Mouse (Mus musculus) effector memory CD4-positive, alpha-beta T cell, adult 5 months (primary cell): ENCODE measurements around the gene Stard3. TPM values are rescaled to one million over a fixed set of nuclear protein-coding genes. Genes with fewer than 3 reads are reported as not detected.

Experiments used
- polyA plus RNA-seq: library from polyadenylated mRNA; unstranded; fragments of 100-300 nt; shearing (Covaris generic); gene quantifications from one replicate; pipeline ENCODE4 v1.2.1, GENCODE M21; 2017

Gene Stard3
- 44.2 TPM for polyA plus RNA-seq

DNA sequence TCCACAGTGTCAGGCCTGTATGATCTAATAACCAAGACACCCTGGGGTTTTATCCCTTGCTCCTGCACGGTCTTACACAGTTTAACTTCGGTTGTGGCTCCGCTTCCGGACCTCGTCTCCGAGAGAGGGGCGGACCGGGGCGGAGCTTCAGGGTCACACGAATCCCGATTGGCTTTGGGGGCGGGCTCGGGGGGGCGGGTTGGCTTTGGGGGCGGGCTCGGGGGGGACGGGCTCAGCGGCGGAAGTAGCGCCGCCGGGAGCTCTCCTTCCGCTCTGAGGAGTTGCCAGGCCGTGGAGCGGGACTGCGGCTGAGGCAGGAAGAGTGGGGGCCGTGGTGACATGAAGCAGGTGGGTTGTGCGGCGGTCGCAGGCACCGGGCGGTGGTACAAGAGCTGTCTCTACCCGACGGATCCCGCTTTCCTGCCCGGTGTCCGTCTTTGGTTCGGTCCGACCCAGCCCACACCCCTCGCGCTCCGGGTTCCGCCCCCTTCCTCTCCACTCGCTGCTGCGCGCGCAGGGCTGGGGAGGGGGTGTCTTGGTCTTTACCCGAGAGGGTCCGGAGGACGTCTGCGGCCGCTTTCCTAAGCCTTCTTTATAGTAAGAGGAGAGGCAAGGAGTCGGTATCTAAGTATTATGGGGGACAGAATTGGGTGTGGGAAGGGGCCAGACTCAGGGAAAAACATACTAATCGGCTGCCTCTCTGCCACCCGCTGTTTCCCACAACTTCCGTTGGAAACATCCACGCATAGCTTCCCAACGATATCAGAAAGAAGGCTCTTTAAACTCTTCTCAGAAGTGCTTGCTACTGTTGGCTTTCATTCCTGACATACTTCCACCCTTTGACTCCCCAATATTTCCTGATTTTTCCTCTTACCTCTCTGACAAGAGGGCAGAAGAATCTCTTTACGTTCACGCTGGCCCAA is at the start of gene Stard3:
Gene Stard3, plus strand, starts transcription at position 208 of the 923 bp plus-strand sequence.

DNA sequence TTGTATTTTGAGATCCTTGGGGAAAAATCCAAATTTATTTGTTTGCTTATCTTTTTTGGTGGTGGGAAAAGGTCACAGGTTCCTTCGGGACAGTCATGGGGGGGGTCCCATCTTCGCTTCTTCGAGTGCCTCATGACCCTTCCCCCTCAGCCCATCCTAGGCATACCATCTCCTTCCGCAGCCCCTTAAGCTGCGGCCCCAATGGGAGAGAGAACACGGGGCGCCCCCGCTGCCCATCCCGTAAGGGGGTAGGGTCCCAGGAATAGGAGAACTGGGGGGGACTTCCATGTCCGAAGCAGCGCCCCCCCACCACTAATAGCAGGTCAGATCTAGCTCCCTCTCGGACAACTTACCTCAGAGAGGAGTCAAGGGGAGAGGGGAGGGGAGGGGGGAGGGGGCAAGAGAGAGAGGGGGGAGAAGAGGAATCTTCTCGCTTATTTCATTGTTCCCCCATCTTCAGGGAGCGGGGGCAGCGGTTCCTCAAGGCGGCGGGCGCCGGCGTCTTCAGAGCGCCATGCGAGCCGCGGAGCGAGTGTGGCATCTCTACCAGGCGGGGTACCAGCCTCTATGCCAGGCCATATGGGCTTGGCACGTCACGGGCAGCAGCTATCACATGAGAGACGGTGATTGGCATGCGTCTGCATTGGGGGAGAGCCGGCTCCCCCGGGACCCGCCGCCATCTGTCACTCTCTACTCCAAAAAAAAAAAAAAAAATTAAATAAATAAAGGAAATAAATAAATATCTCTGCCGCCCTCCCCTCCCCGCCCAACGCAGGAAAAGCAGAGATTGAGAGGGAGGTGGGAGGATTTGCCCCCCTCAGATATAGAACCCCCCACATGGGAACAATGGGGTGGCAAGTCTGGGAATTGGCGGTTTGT is 28.8 kb upstream of the Stard3 start, which contains the start of gene Neurod2:
Gene Neurod2, minus strand, starts transcription at position 568 of the 879 bp plus-strand sequence.

DNA sequence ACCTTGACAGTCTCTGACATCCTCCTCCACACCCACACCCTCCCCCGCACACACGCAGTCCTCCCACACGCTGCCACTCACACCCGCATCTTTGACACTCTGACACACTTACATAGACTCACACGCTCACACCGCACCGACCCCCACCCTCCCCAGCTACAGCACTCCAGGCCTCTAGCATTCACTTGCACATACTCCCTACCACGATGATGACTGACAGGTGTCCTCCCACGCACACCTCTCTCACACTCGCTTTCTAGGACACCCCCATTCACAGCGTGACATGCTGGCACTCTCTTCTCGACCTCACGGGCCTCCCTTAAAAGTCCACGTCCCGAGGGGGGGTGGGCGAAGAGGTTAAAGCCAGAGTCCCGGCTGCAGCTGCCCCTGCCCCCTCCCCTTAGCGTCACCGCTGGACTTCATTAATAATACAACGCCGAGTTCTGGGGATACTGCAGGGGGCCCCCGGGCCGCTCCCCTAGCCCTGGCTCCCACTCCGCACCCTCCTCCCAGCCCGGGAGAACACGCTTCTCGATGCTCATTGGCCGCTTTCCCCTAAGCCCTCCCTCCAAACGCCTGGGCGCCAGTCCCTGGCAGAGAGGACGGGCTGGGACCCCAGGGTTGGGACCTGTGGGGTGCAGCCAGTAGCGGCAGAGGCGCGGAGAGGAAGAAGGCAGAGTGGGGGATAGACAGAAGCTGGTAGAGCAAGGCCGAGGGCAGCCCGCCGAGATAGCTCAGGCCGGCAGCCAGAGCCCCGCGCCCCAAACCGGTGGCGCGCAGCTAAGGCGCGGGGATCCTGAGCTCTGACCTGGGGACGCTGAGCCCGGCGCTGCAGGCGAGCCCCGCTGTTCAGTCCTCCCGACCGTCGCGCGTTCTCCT is 9.8 kb upstream of the Stard3 start, which contains the start of gene Ppp1r1b:
Gene Ppp1r1b, plus strand, starts transcription at position 322 of the 879 bp plus-strand sequence.

DNA sequence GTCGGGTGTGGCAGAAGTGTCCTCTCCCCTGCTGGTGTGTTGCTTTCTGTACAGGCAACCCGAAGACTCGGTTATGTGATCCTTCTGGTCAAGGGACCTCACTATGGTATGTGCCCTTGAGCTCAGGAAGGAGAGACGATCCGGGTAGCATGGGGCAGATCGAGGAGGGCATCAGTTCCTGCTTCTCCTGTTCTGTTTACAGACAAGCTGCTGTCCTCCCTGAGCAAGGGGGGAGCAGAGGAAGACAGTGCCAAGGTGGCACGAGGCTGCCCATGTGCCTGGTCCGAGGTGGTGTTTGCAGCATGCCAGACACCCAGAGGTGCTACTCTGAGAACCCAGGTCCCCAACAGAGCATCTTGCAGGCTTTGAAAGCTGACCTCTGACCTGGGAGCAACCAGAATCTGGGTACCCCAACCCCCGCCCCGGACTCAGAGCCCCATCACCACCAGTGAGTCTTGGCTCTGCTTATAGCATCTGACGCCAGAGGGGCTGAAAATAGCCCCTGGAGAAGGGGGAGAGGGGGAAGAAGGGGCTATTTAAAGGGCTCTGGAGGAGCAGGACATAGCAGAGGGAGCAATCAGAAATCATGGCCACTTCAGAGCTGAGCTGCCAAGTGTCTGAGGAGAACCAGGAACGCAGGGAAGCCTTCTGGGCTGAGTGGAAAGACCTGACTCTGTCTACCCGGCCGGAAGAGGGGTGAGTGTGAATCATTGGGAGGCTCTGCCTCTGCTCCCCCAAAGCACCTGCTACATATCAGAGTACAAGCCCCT is 25.3 kb downstream of the Stard3 start, which contains the start of gene Tcap:
Gene Tcap, plus strand, starts transcription at position 551 of the 770 bp plus-strand sequence.

DNA sequence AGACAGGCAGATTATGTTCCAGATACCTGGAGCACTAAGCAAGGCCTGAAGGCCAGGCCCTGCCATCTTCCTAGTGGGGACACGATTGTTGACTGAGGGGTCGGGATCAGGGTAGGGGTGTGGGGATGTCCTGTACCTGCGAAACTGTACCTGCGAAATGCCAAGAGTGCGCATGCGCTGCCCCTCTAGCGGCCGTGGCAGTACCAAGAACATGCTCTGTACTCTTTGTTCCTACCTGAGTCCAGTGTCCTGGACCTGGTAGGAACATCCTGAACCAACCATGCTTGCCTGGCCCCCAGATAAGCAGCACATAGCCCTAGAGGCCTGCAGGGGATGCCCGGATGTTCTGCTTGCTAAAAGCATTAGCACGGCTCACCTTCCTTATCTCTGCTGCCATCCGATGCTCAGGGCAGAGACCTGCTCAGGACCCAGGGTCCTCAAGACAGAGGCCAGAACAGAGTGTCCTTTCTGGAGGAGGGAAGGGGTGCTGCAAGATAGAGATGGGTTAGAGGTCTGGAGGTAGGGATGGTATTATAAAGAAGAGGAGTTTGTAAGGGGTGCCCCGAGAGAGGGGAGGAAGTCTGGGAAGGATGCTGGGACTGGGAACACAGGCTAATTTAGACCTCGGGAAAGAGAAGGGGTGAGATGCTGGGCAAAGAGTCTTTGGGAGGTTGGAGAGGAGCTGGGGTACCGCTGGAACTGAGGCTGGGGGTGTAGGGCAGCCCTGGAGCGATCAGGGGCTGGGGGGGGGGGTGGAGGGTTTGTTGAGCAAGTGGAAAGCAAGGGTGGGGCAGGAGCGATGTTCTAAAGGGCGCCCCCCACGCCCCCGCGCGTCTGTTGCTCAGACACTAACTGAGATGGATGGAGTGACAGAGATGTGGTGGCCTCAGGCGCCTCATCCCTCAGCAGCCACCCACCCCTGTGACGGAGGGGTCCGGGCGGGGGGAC is 27.7 kb downstream of the Stard3 start, which contains the start of gene Pnmt:
Gene Pnmt, plus strand, starts transcription at position 813 of the 948 bp plus-strand sequence.

DNA sequence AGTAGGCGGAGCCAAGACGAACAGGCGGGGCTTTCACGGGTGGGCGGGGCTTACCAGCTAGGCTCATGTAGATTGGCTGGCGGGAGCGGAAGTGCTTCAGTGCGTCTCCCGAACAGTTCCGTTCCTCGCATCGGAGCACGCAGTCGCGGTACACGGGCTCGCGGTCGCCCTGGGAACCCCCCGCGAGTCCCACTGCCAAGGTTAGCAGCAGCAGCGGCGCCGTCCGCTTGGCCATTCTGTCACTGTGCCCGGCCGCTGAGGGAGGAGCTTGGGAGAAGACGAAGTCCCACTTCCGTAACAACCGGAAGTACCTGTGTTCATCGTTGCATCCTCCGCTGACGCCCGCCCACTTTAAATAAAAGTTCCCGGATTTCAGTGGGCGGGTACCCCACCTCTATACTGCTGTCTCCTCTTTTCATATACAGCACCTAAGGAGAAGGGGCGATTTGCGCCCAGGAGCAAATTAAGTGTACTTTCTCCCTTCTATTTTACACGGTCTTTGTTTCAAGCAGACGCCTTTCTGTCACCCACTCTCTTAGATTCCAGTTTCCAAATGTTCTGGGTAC is 42.1 kb downstream of the Stard3 start, which contains the start of gene Pgap3:
Gene Pgap3, minus strand, starts transcription at position 330 of the 566 bp plus-strand sequence.

DNA sequence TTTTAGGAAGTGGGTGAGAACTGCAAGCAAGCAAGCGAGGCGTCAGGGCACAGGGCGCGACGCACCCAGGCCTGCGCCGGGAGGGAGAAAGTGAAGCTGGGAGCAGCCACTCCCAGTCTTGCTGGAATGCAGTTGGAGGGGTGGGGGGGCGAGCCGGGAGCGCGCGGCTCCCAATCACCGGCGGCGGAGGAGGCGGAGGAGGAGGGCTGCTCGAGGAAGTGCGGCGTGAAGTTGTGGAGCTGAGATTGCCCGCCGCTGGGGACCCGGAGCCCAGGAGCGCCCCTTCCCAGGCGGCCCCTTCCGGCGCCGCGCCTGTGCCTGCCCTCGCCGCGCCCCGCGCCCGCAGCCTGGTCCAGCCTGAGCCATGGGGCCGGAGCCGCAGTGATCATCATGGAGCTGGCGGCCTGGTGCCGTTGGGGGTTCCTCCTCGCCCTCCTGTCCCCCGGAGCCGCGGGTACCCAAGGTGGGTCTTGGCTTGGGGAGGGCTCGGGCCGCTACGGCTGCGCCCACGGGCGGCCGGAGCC is 54.2 kb downstream of the Stard3 start, which contains the start of gene Erbb2:
Gene Erbb2, plus strand, starts transcription at position 198 of the 524 bp plus-strand sequence.

Other genes with a start within 250 kb of the Stard3 start
- gene Fbxl20, start 208.0 kb upstream of the Stard3 start, polyA plus RNA-seq, result 41.4 TPM
- gene Med1, start 165.1 kb upstream of the Stard3 start, polyA plus RNA-seq, result 63.3 TPM
- 20.0 TPM for gene Cdk12, start 155.3 kb upstream of the Stard3 start, polyA plus RNA-seq
- not detected for gene Neurod2, start 28.7 kb upstream of the Stard3 start, polyA plus RNA-seq
- gene Ppp1r1b, start 10.0 kb upstream of the Stard3 start, polyA plus RNA-seq, result not detected
- gene Tcap, start 25.4 kb downstream of the Stard3 start, polyA plus RNA-seq, result not detected
- gene Pnmt, start 28.1 kb downstream of the Stard3 start, polyA plus RNA-seq, result not detected
- 10.3 TPM for gene Pgap3, start 42.1 kb downstream of the Stard3 start, polyA plus RNA-seq
- 0.07 TPM for gene Erbb2, start 54.1 kb downstream of the Stard3 start, polyA plus RNA-seq
- gene Mien1, start 80.6 kb downstream of the Stard3 start, polyA plus RNA-seq, result 128 TPM
- gene Grb7, start 88.0 kb downstream of the Stard3 start, polyA plus RNA-seq, result 93.1 TPM
- gene Ikzf3, start 187.7 kb downstream of the Stard3 start, polyA plus RNA-seq, result 123 TPM
- gene Zpbp2, start 192.7 kb downstream of the Stard3 start, polyA plus RNA-seq, result 3.6 TPM
- gene Ormdl3, start 229.0 kb downstream of the Stard3 start, polyA plus RNA-seq, result 53.4 TPM
- not detected for gene Lrrc3c, start 239.9 kb downstream of the Stard3 start, polyA plus RNA-seq